Mouse (Mus musculus) MEL (cell line): ENCODE data around the gene Nmrk2. TPM values are rescaled to one million over a fixed set of nuclear protein-coding genes. Genes with fewer than 3 reads are reported as not detected.

Experiments used
- DNase-seq: peaks from one replicate; pipeline ENCODE4 v3.0.0; 2011; ENCODE audit warnings: low read depth, low spot score
- H3K27ac ChIP-seq: 2 replicates; pipeline ENCODE4 v1.5.1; 2012; ENCODE audit warnings: low read depth, mild to moderate bottlenecking, control low read depth, low read length, moderate library complexity; ENCODE audit not compliant: control insufficient read depth
- H3K27me3 ChIP-seq, 2 experiments: fragments of 150-350 bp in 1 of 2; sonication (generic) in 1 of 2; 2 replicates each; pipeline ENCODE4 v1.6.1; 2012; ENCODE audit warnings: low read length in 2 of 2, mild to moderate bottlenecking in 2 of 2, improper control_type of control experiment in 1 of 2, moderate library complexity in 1 of 2; ENCODE audit not compliant: insufficient read depth in 2 of 2, control insufficient read depth in 1 of 2
- H3K36me3 ChIP-seq, 2 experiments: 2 replicates each; pipeline ENCODE4 v1.6.1; 2012 to 2014; ENCODE audit warnings: low read length in 2 of 2, improper control_type of control experiment in 1 of 2, inconsistent platforms in 1 of 2, mild to moderate bottlenecking in 1 of 2; ENCODE audit not compliant: insufficient read depth in 2 of 2, control insufficient read depth in 1 of 2
- H3K4me1 ChIP-seq, 2 experiments: fragments of 150-350 bp in 1 of 2; sonication (generic) in 1 of 2; 2 replicates each; pipeline ENCODE4 v1.6.1; 2012; ENCODE audit warnings: low read length in 2 of 2, improper control_type of control experiment in 1 of 2, mild to moderate bottlenecking in 1 of 2; ENCODE audit not compliant: insufficient read depth in 2 of 2, control insufficient read depth in 1 of 2
- H3K4me3 ChIP-seq, 2 experiments: fragments of 150-350 bp in 1 of 2; sonication (generic) in 1 of 2; 2 replicates each; pipeline ENCODE4 v1.5.1; 2012; ENCODE audit warnings: low read depth in 2 of 2, low read length in 2 of 2, mild to moderate bottlenecking in 2 of 2, moderate library complexity in 2 of 2, control low read depth in 1 of 2, improper control_type of control experiment in 1 of 2; ENCODE audit not compliant: control insufficient read depth in 1 of 2, insufficient read depth in 1 of 2
- H3K79me2 ChIP-seq: 2 replicates; pipeline ENCODE4 v1.6.1; 2012; ENCODE audit warnings: mild to moderate bottlenecking, low read length, moderate library complexity; ENCODE audit not compliant: control insufficient read depth, poor library complexity, insufficient read depth
- H3K9ac ChIP-seq: 2 replicates; pipeline ENCODE4 v1.6.1; 2012; ENCODE audit warnings: low read depth, mild to moderate bottlenecking, control low read depth, low read length, moderate library complexity; ENCODE audit not compliant: control insufficient read depth, poor library complexity, severe bottlenecking
- H3K9me3 ChIP-seq: fragments of 150-350 bp; sonication (generic); replicated peaks from 2 replicates; pipeline ENCODE4 v1.6.1; 2012; ENCODE audit warnings: mild to moderate bottlenecking, low read length, improper control_type of control experiment, moderate library complexity; ENCODE audit not compliant: insufficient read depth
- BHLHE40 ChIP-seq: IDR thresholded peaks from 2 replicates; pipeline ENCODE4 v1.6.1; 2012; ENCODE audit warnings: low read depth, mild to moderate bottlenecking, inconsistent platforms, low read length, improper control_type of control experiment, borderline replicate concordance
- CTCF ChIP-seq, 3 experiments: IDR thresholded peaks in 2 of 3; conservative IDR thresholded peaks in 1 of 3; 2 replicates each; pipeline ENCODE4 v1.5.1; 2011 to 2012; ENCODE audit warnings: low read length in 3 of 3, low read depth in 2 of 3, mild to moderate bottlenecking in 2 of 3, improper control_type of control experiment in 1 of 3, inconsistent platforms in 1 of 3, mixed read lengths in 1 of 3, moderate library complexity in 1 of 3; ENCODE audit not compliant: control insufficient read depth in 1 of 3, insufficient read depth in 1 of 3, poor library complexity in 1 of 3, severe bottlenecking in 1 of 3
- E2F4 ChIP-seq: IDR thresholded peaks from 2 replicates; pipeline ENCODE4 v1.6.1; 2011; ENCODE audit warnings: low read depth, low read length, improper control_type of control experiment, borderline replicate concordance
- ELF1 ChIP-seq: IDR thresholded peaks from 2 replicates; pipeline ENCODE4 v1.6.1; 2014; ENCODE audit warnings: low read depth, mild to moderate bottlenecking, inconsistent platforms, low read length, improper control_type of control experiment, moderate library complexity
- EP300 ChIP-seq, 2 experiments: IDR thresholded peaks; 2 replicates each; pipeline ENCODE4 v1.6.1; 2011; ENCODE audit warnings: improper control_type of control experiment in 2 of 2, low read length in 2 of 2, low read depth in 1 of 2, mild to moderate bottlenecking in 1 of 2
- GABPA ChIP-seq: IDR thresholded peaks from 2 replicates; pipeline ENCODE4 v1.6.1; 2012; ENCODE audit warnings: low read depth, mild to moderate bottlenecking, inconsistent platforms, low read length, improper control_type of control experiment, moderate library complexity
- GATA1 ChIP-seq: IDR thresholded peaks from 2 replicates; pipeline ENCODE4 v1.6.1; 2011; ENCODE audit warnings: low read depth, low read length, improper control_type of control experiment
- JUND ChIP-seq: IDR thresholded peaks from 2 replicates; pipeline ENCODE4 v1.6.1; 2011; ENCODE audit warnings: low read depth, mild to moderate bottlenecking, improper control_type of control experiment, low read length
- KAT2A ChIP-seq: conservative IDR thresholded peaks from 2 replicates; pipeline ENCODE4 v1.6.1; 2012; ENCODE audit warnings: low read depth, low read length, improper control_type of control experiment, inconsistent platforms
- MAX ChIP-seq: IDR thresholded peaks from 2 replicates; pipeline ENCODE4 v1.6.1; 2011; ENCODE audit warnings: low read length, improper control_type of control experiment
- MEF2A ChIP-seq: IDR thresholded peaks from 2 replicates; pipeline ENCODE4 v1.6.1; 2014; ENCODE audit warnings: low read depth, mild to moderate bottlenecking, inconsistent platforms, low read length, improper control_type of control experiment; ENCODE audit not compliant: poor library complexity, insufficient replicate concordance, severe bottlenecking; ENCODE audit errors: extremely low read depth
- MXI1 ChIP-seq: IDR thresholded peaks from 2 replicates; pipeline ENCODE4 v1.6.1; 2011; ENCODE audit warnings: mild to moderate bottlenecking, low read depth, low read length, improper control_type of control experiment
- MYC ChIP-seq: IDR thresholded peaks from 2 replicates; pipeline ENCODE4 v1.6.1; 2011; ENCODE audit warnings: low read depth, mild to moderate bottlenecking, low read length, improper control_type of control experiment, moderate library complexity
- NRF1 ChIP-seq: IDR thresholded peaks from 2 replicates; pipeline ENCODE4 v1.6.1; 2014; ENCODE audit warnings: low read depth, mild to moderate bottlenecking, inconsistent platforms, low read length, improper control_type of control experiment, moderate library complexity; ENCODE audit not compliant: poor library complexity, insufficient read depth, severe bottlenecking
- POLR2A ChIP-seq, 2 experiments: IDR thresholded peaks; 2 replicates each; pipeline ENCODE4 v1.6.1; 2011 to 2012; ENCODE audit warnings: low read length in 2 of 2, mild to moderate bottlenecking in 2 of 2, control low read depth in 1 of 2, improper control_type of control experiment in 1 of 2, low read depth in 1 of 2, moderate library complexity in 1 of 2; ENCODE audit not compliant: control insufficient read depth in 1 of 2, insufficient read depth in 1 of 2, poor library complexity in 1 of 2
- POLR2AphosphoS2 ChIP-seq: IDR thresholded peaks from 2 replicates; pipeline ENCODE4 v1.6.1; 2011; ENCODE audit warnings: low read length, improper control_type of control experiment
- POLR2AphosphoS5 ChIP-seq: IDR thresholded peaks from 2 replicates; pipeline ENCODE4 v1.6.1; 2012; ENCODE audit warnings: low read depth, borderline replicate concordance, mild to moderate bottlenecking, inconsistent platforms, low read length, moderate library complexity, mixed read lengths
- RAD21 ChIP-seq: IDR thresholded peaks from 2 replicates; pipeline ENCODE4 v1.6.1; 2011; ENCODE audit warnings: mild to moderate bottlenecking, low read depth, low read length, improper control_type of control experiment
- RCOR1 ChIP-seq: IDR thresholded peaks from 2 replicates; pipeline ENCODE4 v1.6.1; 2012; ENCODE audit warnings: low read depth, mild to moderate bottlenecking, inconsistent platforms, low read length, improper control_type of control experiment
- SIN3A ChIP-seq: IDR thresholded peaks from 2 replicates; pipeline ENCODE4 v1.6.1; 2012; ENCODE audit warnings: low read length, improper control_type of control experiment, inconsistent platforms
- TAL1 ChIP-seq: IDR thresholded peaks from 2 replicates; pipeline ENCODE4 v1.6.1; 2012; ENCODE audit warnings: mild to moderate bottlenecking, inconsistent platforms, low read length, moderate library complexity, mixed read lengths
- TCF12 ChIP-seq: IDR thresholded peaks from 2 replicates; pipeline ENCODE4 v1.6.1; 2014; ENCODE audit warnings: low read depth, mild to moderate bottlenecking, inconsistent platforms, low read length, improper control_type of control experiment, moderate library complexity
- UBTF ChIP-seq: IDR thresholded peaks from 2 replicates; pipeline ENCODE4 v1.6.1; 2012; ENCODE audit warnings: low read depth, mild to moderate bottlenecking, inconsistent platforms, low read length, improper control_type of control experiment, moderate library complexity, borderline replicate concordance; ENCODE audit not compliant: insufficient read depth
- ZKSCAN1 ChIP-seq: IDR thresholded peaks from 2 replicates; pipeline ENCODE4 v1.6.1; 2012; ENCODE audit warnings: low read depth, mild to moderate bottlenecking, inconsistent platforms, low read length, improper control_type of control experiment, moderate library complexity
- polyA plus RNA-seq, 2 experiments: library from polyadenylated mRNA; stranded (reverse) in 1 of 2; unstranded in 1 of 2; fragments of >175 nt in 1 of 2; fragments of >200 nt in 1 of 2; gene quantifications; 2 replicates each; pipeline versions ENCODE4 v1.2.1 to v1.2.4; 2012; ENCODE audit warnings: low replicate concordance in 2 of 2, low read depth in 1 of 2; ENCODE audit not compliant: insufficient read length in 2 of 2, insufficient read depth in 1 of 2, missing spikeins in 1 of 2
- total RNA-seq: library from RNA; depleted of rRNA; stranded (reverse); fragments of 300-350 nt; gene quantifications from 2 replicates; pipeline ENCODE4 v1.2.3, GENCODE M21; 2012

Gene Nmrk2
- total and polyA plus RNA-seq, 3 experiments, result not detected

DNA sequence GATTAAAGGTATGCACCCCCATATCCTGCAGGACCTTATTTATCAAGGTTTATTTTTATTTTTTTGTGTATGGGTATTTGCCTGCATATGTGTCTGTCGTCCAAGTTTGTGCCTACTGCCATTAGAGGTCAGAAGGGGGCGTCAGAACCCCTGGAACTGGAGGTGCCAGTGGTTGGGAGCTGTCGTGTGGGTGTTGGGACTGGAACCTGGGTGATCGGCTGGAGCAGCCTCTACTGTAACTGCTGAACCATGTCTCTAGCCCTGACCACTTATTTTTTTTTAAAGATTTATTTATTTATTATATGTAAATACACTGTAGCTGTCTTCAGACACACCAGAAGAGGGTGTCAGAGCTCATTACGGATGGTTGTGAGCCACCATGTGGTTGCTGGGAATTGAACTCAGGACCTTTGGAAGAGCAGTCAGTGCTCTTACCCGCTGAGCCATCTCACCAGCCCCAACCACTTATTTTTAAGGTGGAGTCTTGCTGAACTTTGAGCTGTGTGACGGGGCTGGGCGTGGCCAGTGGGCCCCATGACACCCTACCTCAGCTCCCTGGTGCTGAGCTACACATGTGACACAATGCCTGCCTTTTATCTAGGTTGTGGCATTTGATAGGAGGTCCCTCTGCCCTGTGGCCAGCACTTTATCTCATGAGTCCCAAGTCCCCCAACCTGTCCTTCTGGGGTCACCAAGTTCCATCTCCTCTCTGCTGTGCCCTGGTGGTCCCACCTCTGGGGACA lies 1.3 kb upstream of the Nmrk2 start (continued):
- TF ChIP-seq ELF1, result no peak
- TF ChIP-seq SIN3A, result peak; percentile 37; the same call in 1 of the 2 replicates
- TF ChIP-seq TCF12, result no peak
- peak; percentile 10 to 42 (median 39); a peak in 5 of 6 replicates for TF ChIP-seq CTCF (IDR thresholded peaks at IDR 0.05 in 2 of 3, conservative IDR thresholded peaks at IDR 0.05 in 1 of 3; ENCODE audit: control insufficient read depth in 1 of 3, insufficient read depth in 1 of 3, low read depth in 2 of 3, low read length in 3 of 3, poor library complexity in 1 of 3, severe bottlenecking in 1 of 3)
- no peak for TF ChIP-seq BHLHE40
- TF ChIP-seq JUND, result no peak
- TF ChIP-seq E2F4, result no peak
- no peak for TF ChIP-seq TAL1
- no peak for TF ChIP-seq MYC
- TF ChIP-seq RAD21, result peak; percentile 34
- TF ChIP-seq ZKSCAN1, result no peak
- TF ChIP-seq UBTF, result no peak
- no peak for TF ChIP-seq POLR2A (IDR thresholded peaks at IDR 0.05; ENCODE audit: control insufficient read depth in 1 of 2, insufficient read depth in 1 of 2, low read depth in 1 of 2, low read length in 2 of 2, poor library complexity in 1 of 2)
- TF ChIP-seq POLR2AphosphoS5, result no peak
- TF ChIP-seq NRF1, result no peak
- no peak for TF ChIP-seq MEF2A
- peak; percentile 63; the same call in 1 of the 2 replicates for TF ChIP-seq MXI1
- no peak for TF ChIP-seq RCOR1
- TF ChIP-seq GATA1, result peak; percentile 34; the same call in 1 of the 2 replicates

DNA sequence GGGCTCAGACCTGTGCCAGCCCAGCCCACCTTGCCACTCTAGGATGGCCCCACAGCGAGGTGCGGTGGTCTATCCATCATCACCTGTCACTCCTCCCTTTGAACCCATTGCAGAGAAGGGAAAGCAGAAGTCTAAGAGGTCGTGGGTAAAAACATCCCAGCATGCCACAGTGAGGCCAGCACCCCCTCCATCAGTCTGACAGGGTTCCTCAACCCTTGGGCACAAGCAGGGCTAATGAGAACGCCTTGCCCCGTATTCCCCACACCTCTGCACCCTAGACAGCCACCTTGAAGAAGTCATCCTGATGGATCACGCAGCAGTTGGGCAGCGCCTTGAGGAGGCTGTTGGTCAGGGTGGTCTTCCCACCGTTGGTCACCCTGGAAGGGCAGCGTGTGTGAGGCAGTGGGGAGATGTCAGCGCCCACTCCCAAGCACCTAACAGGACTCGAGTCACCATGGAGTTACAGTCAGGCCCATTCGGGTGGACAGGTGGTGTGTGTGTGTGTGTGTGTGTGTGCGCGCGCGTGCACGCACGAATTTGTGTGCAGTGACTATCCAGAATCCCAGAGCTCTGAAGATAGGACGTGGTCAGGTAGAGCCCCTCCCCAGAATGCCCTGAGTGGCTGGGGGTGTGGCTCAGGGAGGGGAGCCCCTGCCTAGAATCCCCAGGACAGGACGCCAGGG lies 1.1 kb downstream of the Nmrk2 start:
- no peak overlapping the region for H3K9ac ChIP-seq
- no peak overlapping the region for H3K4me3 ChIP-seq
- DNase-seq, result no peak
- no peak overlapping the region for H3K27ac ChIP-seq
- no peak for TF ChIP-seq GABPA
- TF ChIP-seq ZKSCAN1, result no peak
- TF ChIP-seq MXI1, result no peak
- no peak for TF ChIP-seq POLR2AphosphoS2
- no peak for TF ChIP-seq EP300 (IDR thresholded peaks at IDR 0.05; ENCODE audit: low read depth in 1 of 2, low read length in 2 of 2)
- TF ChIP-seq MAX, result no peak
- no peak for TF ChIP-seq ELF1
- TF ChIP-seq KAT2A, result no peak
- TF ChIP-seq RAD21, result no peak
- no peak for TF ChIP-seq GATA1
- no peak for TF ChIP-seq POLR2AphosphoS5
- no peaks in the 10 kb centered on the region for H3K9me3 ChIP-seq
- no peaks in the 10 kb centered on the region; a peak in 1 of 4 replicates for H3K36me3 ChIP-seq
- no peaks in the 10 kb centered on the region for H3K27me3 ChIP-seq
- no peaks in the 10 kb centered on the region for H3K79me2 ChIP-seq
- H3K4me1 ChIP-seq, result peaks cover 0 to 6% of the 10 kb centered on the region in 2 experiments; a peak in 1 of 4 replicates
